Mouse (Mus musculus) CH12.LX (cell line): Measurements from ENCODE around the gene Katnbl1. TPM values are rescaled to one million over a fixed set of nuclear protein-coding genes. Genes with fewer than 3 reads are reported as not detected.
A peak's percentile ranks its signal among the peaks of the same experiment; 100 is the strongest.

Experiments
- DNase-seq: peaks from one replicate; pipeline ENCODE4 v3.0.0-alpha.2; 2013; ENCODE audit errors: extremely low read depth
- H3K27ac ChIP-seq: 2 replicates; pipeline ENCODE4 v1.5.1; 2012; ENCODE audit warnings: low read depth, mild to moderate bottlenecking, control low read depth, moderate library complexity; ENCODE audit not compliant: insufficient read depth
- H3K27me3 ChIP-seq: replicated peaks from 2 replicates; pipeline ENCODE3; 2012; ENCODE audit warnings: inconsistent platforms
- H3K36me3 ChIP-seq, 2 experiments: replicated peaks in 1 of 2; 2 replicates each; pipeline versions ENCODE3 to v1.6.1; 2012; ENCODE audit warnings: inconsistent platforms in 1 of 2, low read length in 1 of 2, mild to moderate bottlenecking in 1 of 2, mixed read lengths in 1 of 2, moderate library complexity in 1 of 2; ENCODE audit not compliant: control insufficient read depth in 1 of 2, insufficient read depth in 1 of 2
- H3K4me1 ChIP-seq, 2 experiments: 2 replicates each; pipeline ENCODE4 v1.6.1; 2012; ENCODE audit warnings: inconsistent platforms in 1 of 2, moderate library complexity in 1 of 2; ENCODE audit not compliant: insufficient read depth in 2 of 2, control insufficient read depth in 1 of 2
- H3K4me2 ChIP-seq: 2 replicates; pipeline ENCODE4 v1.6.1; 2012; ENCODE audit warnings: low read depth, mild to moderate bottlenecking, control low read depth; ENCODE audit not compliant: poor library complexity, insufficient read depth, severe bottlenecking
- H3K4me3 ChIP-seq, 3 experiments: fragments of 150-350 bp in 1 of 3; sonication (generic) in 1 of 3; replicated peaks in 1 of 3; 2 replicates each; pipeline versions ENCODE3 to v1.5.1; 2011 to 2012; ENCODE audit warnings: low read depth in 2 of 3, low read length in 2 of 3, mild to moderate bottlenecking in 2 of 3, moderate library complexity in 2 of 3, control low read depth in 1 of 3, improper control_type of control experiment in 1 of 3, inconsistent platforms in 1 of 3, mixed read lengths in 1 of 3; ENCODE audit not compliant: poor library complexity in 1 of 3
- H3K79me2 ChIP-seq: replicated peaks from 2 replicates; pipeline ENCODE4 v1.6.1; 2012; ENCODE audit warnings: mild to moderate bottlenecking, moderate library complexity; ENCODE audit not compliant: control insufficient read depth, poor library complexity, insufficient read depth, severe bottlenecking; ENCODE audit errors: extremely low read depth
- H3K9ac ChIP-seq: 2 replicates; pipeline ENCODE4 v1.6.1; 2012; ENCODE audit warnings: low read depth, mild to moderate bottlenecking, control low read depth, moderate library complexity; ENCODE audit not compliant: insufficient read depth
- H3K9me3 ChIP-seq: replicated peaks from 2 replicates; pipeline ENCODE3; 2012; ENCODE audit warnings: low read length, inconsistent platforms, mixed read lengths
- CTCF ChIP-seq, 2 experiments: IDR thresholded peaks in 1 of 2; conservative IDR thresholded peaks in 1 of 2; 2 replicates each; pipeline ENCODE4 v1.5.1; 2011 to 2012; ENCODE audit warnings: low read depth in 2 of 2, low read length in 2 of 2, improper control_type of control experiment in 1 of 2, inconsistent platforms in 1 of 2, mild to moderate bottlenecking in 1 of 2, moderate library complexity in 1 of 2
- ELF1 ChIP-seq: IDR thresholded peaks from 2 replicates; pipeline ENCODE4 v1.6.1; 2014; ENCODE audit warnings: low read depth, mild to moderate bottlenecking, inconsistent platforms, low read length, improper control_type of control experiment
- ETS1 ChIP-seq: conservative IDR thresholded peaks from 2 replicates; pipeline ENCODE4 v1.6.1; 2012; ENCODE audit warnings: low read depth, mild to moderate bottlenecking, inconsistent platforms, low read length, improper control_type of control experiment, moderate library complexity
- GABPA ChIP-seq: IDR thresholded peaks from 2 replicates; pipeline ENCODE4 v1.6.1; 2012; ENCODE audit warnings: low read depth, low read length, improper control_type of control experiment, inconsistent platforms; ENCODE audit not compliant: insufficient replicate concordance
- IRF4 ChIP-seq: IDR thresholded peaks from 2 replicates; pipeline ENCODE4 v1.6.1; 2014; ENCODE audit warnings: low read depth, mild to moderate bottlenecking, inconsistent platforms, low read length, improper control_type of control experiment
- JUN ChIP-seq: IDR thresholded peaks from 2 replicates; pipeline ENCODE4 v1.6.1; 2011; ENCODE audit warnings: low read depth, mild to moderate bottlenecking, low read length, improper control_type of control experiment, moderate library complexity; ENCODE audit not compliant: insufficient read depth
- KAT2A ChIP-seq: IDR thresholded peaks from 2 replicates; pipeline ENCODE4 v1.6.1; 2012; ENCODE audit warnings: low read length, improper control_type of control experiment, inconsistent platforms; ENCODE audit not compliant: insufficient replicate concordance
- MAX ChIP-seq: IDR thresholded peaks from 2 replicates; pipeline ENCODE4 v1.6.1; 2011; ENCODE audit warnings: low read length, improper control_type of control experiment
- MAZ ChIP-seq: IDR thresholded peaks from 2 replicates; pipeline ENCODE4 v1.6.1; 2012; ENCODE audit warnings: low read depth, mild to moderate bottlenecking, inconsistent platforms, low read length, improper control_type of control experiment, moderate library complexity
- MYC ChIP-seq: IDR thresholded peaks from 2 replicates; pipeline ENCODE4 v1.6.1; 2011; ENCODE audit warnings: low read depth, mild to moderate bottlenecking, improper control_type of control experiment, low read length
- PAX5 ChIP-seq: IDR thresholded peaks from 2 replicates; pipeline ENCODE4 v1.6.1; 2012; ENCODE audit warnings: low read length, inconsistent platforms, mixed read lengths
- POLR2A ChIP-seq: IDR thresholded peaks from 2 replicates; pipeline ENCODE4 v1.6.1; 2011; ENCODE audit warnings: low read depth, mild to moderate bottlenecking, improper control_type of control experiment, low read length
- POLR2AphosphoS2 ChIP-seq: IDR thresholded peaks from 2 replicates; pipeline ENCODE4 v1.6.1; 2011; ENCODE audit warnings: low read depth, low read length, improper control_type of control experiment
- RAD21 ChIP-seq: IDR thresholded peaks from 2 replicates; pipeline ENCODE4 v1.6.1; 2011; ENCODE audit warnings: low read depth, mild to moderate bottlenecking, low read length, improper control_type of control experiment, moderate library complexity
- RCOR1 ChIP-seq: conservative IDR thresholded peaks from 2 replicates; pipeline ENCODE4 v1.6.1; 2012; ENCODE audit warnings: low read depth, mild to moderate bottlenecking, inconsistent platforms, low read length, improper control_type of control experiment
- SMC3 ChIP-seq: IDR thresholded peaks from 2 replicates; pipeline ENCODE4 v1.6.1; 2011; ENCODE audit warnings: low read depth, low read length, improper control_type of control experiment
- TBP ChIP-seq: conservative IDR thresholded peaks from 2 replicates; pipeline ENCODE4 v1.6.1; 2011; ENCODE audit warnings: low read depth, low read length, improper control_type of control experiment
- TCF12 ChIP-seq: IDR thresholded peaks from 2 replicates; pipeline ENCODE4 v1.6.1; 2014; ENCODE audit warnings: low read depth, mild to moderate bottlenecking, inconsistent platforms, low read length, improper control_type of control experiment
- USF1 ChIP-seq: IDR thresholded peaks from 2 replicates; pipeline ENCODE4 v1.6.1; 2014; ENCODE audit warnings: low read depth, mild to moderate bottlenecking, inconsistent platforms, low read length, improper control_type of control experiment
- dilution Hi-C: fragments of 300-500 bp; cut with MboI; formaldehyde crosslinking; loops from 2 replicates; pipeline ENCODE4 v1.14.3; 2020; ENCODE audit warnings: low sequenced_read_pairs; ENCODE audit not compliant: extremely low pct_unique_long_range_greater_than_20kb, extremely low pct_ligation_motif_present
- in situ Hi-C: fragments of 300-500 bp; cut with MboI; formaldehyde crosslinking; loops from 3 replicates; pipeline ENCODE4 v1.14.3; 2019; ENCODE audit warnings: low sequenced_read_pairs, low pct_ligation_motif_present, low pct_unique_long_range_greater_than_20kb, mixed read lengths
- polyA plus RNA-seq: library from polyadenylated mRNA; unstranded; fragments of >175 nt; gene quantifications from 2 replicates; pipeline ENCODE4 v1.2.1, GENCODE M21; 2012; ENCODE audit warnings: low read depth; ENCODE audit not compliant: insufficient read length
- total RNA-seq, 2 experiments: library from RNA; depleted of rRNA; stranded (reverse); fragments of 300-350 nt in 1 of 2; fragments of >200 nt in 1 of 2; gene quantifications; 2 replicates each; pipeline ENCODE4 v1.2.3; 2012 to 2014

Katnbl1 gene
- total and polyA plus RNA-seq, 3 experiments = 9.7 to 39.8 (median 20.1) TPM

DNA sequence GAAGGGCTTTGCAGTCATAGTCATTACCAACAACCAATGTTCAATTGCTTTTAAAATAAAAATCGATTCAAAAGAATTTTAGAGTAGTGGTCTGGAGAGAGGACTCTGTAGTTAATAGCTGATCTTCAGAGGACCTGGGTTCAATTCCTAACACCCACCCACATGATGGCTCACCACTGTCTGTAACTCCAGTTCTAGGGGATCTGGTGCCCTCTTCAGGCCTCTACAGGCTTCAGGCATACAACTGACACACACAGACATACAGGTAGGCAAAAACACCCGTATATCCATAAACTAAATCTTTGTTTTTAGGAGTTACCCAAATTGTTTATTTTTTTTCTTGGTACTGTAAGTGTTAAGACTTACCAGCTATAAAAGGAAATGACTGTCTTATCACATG is 39.3 kb upstream of the Katnbl1 start:
- H3K27me3 ChIP-seq = no peaks in the 10 kb centered on the region
- in situ Hi-C loops = no loop called here
- H3K9me3 ChIP-seq = no peaks in the 10 kb centered on the region
- H3K27ac ChIP-seq = no peak overlapping the region
- TF ChIP-seq USF1 = no peak
- TF ChIP-seq MYC = no peak
- no peak for TF ChIP-seq TBP
- TF ChIP-seq POLR2A = no peak
- TF ChIP-seq GABPA = no peak
- peak; percentile 60 for TF ChIP-seq RAD21
- no peak for TF ChIP-seq MAX
- TF ChIP-seq SMC3 = peak; percentile 30
- no peak for TF ChIP-seq MAZ
- peak in 1 of 2 experiments; percentile 58; a peak in 2 of 4 replicates for TF ChIP-seq CTCF (conservative IDR thresholded peaks at IDR 0.05 in 1 of 2, IDR thresholded peaks at IDR 0.05 in 1 of 2; ENCODE audit: low read depth in 2 of 2, low read length in 2 of 2)
- no peak for TF ChIP-seq RCOR1
- no peak for TF ChIP-seq IRF4
- H3K4me3 ChIP-seq = no peak overlapping the region
- dilution Hi-C loops = no loop called here
- no peaks in the 10 kb centered on the region for H3K4me1 ChIP-seq
- H3K36me3 ChIP-seq = peaks cover 41 to 54% of the 10 kb centered on the region in 2 experiments
- no peak overlapping the region for H3K4me2 ChIP-seq
- H3K9ac ChIP-seq = no peak overlapping the region
- DNase-seq = peak; percentile 20
- H3K79me2 ChIP-seq = no peaks in the 10 kb centered on the region

DNA sequence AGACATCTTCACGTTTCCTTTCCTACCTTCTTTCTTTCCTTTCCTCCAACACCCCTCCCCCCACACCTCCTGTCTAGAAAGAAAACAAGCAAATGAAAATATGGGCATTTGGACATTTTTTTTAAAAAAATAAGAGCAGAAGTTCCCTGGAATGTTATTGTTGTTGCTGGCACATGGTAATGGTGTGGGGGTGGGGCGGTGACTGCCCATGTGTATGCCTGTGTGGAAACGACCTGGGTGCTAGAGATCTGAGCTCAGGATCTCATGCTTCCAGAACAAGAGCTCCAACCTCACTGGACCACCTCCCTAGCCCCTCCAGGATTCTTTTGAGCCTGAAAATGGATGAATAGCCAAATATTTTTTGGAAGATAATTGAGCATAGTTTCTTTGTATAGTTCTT is 37.9 kb upstream of the Katnbl1 start:
- no peak overlapping the region for H3K27ac ChIP-seq
- no peak for DNase-seq
- H3K9ac ChIP-seq = no peak overlapping the region
- H3K79me2 ChIP-seq = no peaks in the 10 kb centered on the region
- no peaks in the 10 kb centered on the region for H3K27me3 ChIP-seq
- TF ChIP-seq GABPA (no peak), POLR2A (no peak), PAX5 (no peak), MYC (no peak), POLR2AphosphoS2 (no peak), ELF1 (no peak), RCOR1 (no peak), KAT2A (no peak), SMC3 (no peak), ETS1 (no peak), TCF12 (no peak), JUN (no peak)
- TF ChIP-seq, all 38 proteins: peak for 0
- H3K4me3 ChIP-seq = no peak overlapping the region
- no peaks in the 10 kb centered on the region for H3K4me1 ChIP-seq
- in situ Hi-C loops (no loop called here), dilution Hi-C loops (no loop called here)
- H3K9me3 ChIP-seq = no peaks in the 10 kb centered on the region
- H3K4me2 ChIP-seq = no peak overlapping the region
- peaks cover 37 to 52% of the 10 kb centered on the region in 2 experiments for H3K36me3 ChIP-seq
